Mouse (Mus musculus): ENCODE data around the gene Slc16a5.

The Slc16a5 gene

DNA sequence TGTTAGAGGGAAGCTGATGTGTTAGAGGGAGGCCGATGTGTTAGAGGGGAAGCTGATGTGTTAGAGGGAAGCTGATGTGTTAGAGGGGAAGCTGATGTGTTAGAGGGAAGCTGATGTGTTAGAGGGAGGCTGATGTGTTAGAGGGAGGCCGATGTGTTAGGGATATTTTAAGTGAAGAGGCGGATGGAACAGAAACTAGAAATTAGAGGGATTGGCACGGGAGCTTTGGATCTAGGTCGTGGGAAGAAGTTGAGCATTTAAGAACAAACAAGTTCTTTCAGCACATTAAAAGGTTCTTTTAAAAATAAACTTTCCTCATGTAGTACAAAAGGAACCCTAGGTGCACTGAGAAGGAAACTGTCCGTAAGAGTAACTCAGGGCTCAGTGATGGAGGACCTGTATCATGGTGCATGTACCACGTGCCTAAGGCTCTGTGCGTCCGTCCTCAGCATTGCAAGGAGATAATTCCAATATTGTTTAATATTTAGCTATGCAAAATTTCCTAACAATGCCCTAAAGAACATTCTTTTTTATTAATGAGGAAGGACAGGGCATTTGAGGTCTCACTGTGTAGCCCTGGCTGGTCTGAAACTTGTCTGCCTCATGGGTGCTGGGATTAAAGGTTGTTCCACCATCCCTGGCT lies 16.1 kb downstream of the Slc16a5 start:
- WGBS = 43% methylated on average over 9 of the region's 9 CpGs

DNA sequence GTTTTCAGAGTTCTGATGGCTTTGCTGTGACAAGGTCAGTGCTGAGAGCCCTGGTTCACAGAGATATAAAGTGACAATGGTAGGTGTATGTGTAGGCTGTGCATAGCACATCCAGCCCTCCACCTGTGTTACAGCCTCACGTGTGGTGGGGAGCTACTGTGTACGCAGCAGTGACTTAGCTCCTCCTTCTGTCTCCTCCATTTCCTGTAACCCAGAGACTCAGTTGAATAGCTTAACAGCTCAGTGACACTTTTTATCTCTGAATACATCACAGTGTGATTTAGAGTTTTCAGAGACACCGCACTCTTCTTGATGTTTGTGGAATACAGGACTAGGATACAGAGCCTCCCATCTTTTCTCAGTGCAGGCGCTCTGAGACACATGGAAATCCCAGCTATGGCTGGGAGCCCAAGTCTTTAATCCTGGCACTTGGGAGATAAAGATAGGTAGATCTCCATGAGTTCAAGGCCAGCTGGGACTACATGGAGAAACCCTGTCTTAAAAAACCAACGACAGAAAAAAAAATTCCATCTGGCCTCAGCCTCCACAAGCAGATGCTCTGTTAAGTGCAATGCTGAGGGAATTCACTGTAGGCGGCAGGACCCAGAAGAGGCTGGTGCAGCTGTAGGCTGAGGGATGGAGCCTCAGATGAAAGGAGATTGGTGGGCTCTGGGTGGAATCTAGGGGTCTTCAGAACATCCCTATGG lies 19.4 kb downstream of the Slc16a5 start:
- 46% methylated on average over 6 of the region's 6 CpGs for WGBS

DNA sequence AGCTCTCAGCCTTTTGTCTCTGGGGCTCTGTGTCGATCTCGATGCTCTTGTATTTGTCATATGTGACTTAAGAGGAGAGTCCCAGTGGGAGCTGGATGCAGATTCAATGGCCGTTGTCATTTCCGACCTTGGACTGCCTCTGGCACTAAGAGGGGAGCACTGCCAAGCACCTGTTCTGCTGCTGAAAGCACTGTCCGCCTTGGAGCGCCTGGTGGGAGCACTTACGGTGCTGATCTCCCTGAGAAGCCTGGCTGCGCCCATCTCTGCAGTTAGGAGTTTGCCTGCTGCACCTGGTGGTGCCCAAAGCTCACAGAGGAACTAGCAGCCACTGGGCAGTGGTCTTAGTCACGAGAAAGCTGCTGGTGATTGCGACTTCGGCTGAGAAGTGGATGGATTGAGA lies 21.0 kb downstream of the Slc16a5 start:
- 68% methylated on average over 11 of the region's 11 CpGs for WGBS

DNA sequence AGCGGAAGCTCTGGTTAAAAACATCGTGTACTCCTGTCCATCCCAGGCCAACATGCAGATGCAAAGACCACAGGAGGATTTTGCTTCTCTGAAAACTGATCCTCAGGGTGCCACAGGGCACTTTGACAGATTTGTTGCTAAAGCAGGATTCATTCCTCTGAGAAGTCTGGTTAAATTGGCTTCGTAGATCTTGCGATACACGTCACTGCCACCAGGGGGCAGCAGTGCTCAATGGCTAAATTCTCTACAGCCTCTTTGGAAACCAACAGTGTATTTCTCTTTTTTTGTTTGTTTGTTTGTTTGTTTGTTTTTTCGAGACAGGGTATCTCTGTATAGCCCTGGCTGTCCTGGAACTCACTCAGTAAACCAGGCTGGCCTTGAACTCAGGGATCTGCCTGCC lies 21.5 kb downstream of the Slc16a5 start:
- 18% methylated on average over 6 of the region's 6 CpGs for WGBS

DNA sequence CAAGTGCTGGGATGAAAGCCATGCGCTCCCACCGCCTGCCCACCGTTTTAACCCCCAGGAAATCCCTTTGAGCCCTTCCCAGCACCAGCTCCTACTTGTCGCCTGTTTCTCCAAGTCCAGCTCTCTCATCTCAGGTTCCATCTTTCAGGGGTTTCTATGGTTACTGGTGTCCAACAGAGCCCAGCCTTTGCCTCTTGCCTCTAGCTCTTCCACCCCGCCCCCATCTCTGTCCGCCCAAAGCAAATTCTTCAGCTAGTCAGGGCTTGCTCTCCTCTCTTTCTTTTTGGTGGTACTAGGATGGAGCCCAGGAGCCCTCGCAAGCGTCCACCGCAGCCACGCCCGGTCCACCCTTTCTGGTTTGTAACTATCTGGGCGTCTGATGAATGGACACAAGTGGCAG lies 22.9 kb downstream of the Slc16a5 start:
- WGBS = 59% methylated on average over 12 of the region's 12 CpGs

DNA sequence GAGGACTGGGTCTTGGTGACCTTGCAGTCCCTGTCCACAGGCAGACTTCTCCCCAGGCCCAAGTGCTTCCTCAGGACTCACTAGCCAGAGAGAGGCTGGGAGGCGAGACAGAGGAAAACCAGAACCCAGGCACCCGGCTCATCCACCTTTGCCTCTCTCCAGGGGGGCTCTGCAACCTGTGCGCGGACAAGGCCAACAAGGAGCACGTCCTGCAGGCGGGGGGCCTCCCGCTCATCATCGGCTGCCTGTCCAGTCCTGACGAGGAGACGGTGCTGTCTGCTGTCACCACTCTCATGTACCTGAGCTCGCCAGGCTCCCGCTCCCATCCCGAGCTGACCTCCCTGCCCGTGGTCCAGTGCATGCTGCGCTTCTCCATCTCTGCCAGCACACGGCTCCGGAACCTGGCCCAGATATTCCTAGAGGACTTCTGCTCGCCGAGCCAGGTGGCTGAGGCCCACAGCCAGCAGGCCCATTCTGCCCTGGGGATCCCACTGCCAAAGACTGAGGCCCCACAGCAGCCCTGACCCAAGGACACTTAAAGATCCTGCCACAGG lies 26.4 kb downstream of the Slc16a5 start:
- 84% methylated on average over 19 of the region's 19 CpGs for WGBS

DNA sequence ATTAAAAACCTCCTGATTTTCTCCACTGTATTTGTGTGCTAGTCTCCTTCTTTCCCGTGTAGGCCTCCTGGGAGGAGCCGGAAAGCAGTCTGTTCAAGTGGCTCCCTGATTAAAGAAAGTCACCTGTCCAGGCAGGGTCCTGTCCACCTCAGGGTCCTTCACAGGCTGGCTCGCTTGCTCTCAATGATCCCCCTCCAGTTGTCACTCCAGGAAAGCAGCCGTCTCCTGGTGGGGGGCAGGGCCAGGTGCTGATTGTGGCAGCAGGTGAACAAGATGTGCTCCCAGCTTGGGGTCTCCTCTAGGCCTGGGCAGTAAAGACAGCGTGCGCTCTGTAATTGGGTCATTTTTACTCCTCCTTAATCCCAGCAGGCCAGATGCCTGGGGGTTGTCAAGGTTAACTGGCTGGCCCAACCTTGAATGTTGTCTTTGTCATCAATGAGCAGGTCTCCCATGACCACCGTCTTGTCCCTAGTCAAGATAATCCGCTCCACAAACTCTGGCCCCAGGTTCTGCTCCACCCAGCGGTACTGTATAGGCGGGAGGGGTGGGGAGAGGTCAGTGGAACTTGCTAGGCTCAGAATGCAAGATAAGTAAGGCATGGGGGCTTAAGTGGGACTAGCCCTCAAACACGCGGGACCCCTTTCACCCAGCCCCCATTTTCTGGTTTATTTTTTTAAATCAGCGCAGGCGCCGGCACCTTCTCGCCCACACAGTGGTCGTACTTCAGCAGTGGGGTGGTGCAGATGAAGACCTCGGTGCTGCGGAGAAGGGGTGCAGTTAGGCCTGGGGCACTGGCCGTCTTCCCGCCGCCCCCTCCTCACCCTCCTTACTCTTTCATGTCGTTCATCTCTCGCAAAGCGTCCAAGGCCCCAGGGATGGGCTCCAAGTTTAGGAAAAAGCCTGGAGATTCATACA lies 28.4 kb downstream of the Slc16a5 start:
- WGBS = 23% methylated on average over 25 of the region's 25 CpGs

DNA sequence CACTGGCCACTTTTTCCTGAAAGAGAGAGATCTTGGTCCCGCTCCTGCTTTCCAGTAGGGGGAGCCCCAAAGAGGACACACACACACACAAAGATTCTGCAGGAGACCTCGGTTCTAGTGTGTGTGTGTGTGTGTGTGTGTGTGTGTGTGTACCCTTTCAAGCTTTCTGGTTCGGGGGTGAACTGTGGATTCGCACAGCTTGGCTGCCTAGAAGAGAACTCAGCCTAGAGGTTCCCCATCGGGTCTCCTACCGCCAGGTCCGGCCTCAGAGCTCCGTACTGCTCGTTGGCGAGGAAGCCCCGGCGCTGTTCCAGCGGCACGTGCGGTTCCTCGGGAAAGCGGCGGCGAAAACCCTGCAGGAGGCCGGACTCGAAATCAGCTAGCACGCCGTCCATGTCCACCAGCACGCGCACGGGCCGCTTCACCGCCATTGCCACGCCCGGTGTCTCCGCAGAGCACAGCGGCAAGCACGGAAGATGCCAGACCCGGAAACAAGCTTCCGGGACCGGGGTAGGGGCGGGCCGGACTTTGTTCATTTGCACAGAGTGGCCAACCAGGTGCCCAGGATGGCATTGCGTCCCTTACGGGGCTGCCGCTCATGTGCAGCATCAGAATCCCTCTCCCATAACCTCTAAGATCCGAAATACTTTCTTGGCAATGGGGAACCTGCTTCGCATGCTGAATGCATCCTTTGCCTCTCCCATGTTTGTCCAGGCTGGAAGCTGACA lies 29.2 kb downstream of the Slc16a5 start, which contains the start of gene Nt5c:
Gene Nt5c, minus strand, starts transcription at position 507 of the 728 bp plus-strand sequence.
- 1% methylated on average over 43 of the region's 43 CpGs for WGBS

DNA sequence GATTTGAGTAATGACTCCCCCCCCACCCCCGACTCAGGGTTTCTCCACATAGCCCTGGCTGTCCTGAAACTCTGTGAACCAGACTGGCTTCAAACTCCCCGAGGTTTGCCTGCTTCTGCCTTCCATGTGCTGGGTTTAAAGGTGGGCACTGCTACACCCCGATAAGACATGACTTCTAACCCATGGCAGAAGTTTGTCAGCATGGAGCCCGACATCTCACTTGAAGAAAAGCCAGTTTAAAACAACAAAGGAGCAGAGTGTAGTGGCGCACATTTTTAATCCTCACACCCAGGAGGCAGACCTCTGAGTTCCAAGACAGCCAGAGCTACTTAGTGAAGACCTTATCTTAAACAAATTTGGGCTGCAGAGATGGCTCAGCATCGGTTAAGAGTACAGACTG lies 30.1 kb downstream of the Slc16a5 start:
- WGBS = 30% methylated on average over 6 of the region's 6 CpGs

DNA sequence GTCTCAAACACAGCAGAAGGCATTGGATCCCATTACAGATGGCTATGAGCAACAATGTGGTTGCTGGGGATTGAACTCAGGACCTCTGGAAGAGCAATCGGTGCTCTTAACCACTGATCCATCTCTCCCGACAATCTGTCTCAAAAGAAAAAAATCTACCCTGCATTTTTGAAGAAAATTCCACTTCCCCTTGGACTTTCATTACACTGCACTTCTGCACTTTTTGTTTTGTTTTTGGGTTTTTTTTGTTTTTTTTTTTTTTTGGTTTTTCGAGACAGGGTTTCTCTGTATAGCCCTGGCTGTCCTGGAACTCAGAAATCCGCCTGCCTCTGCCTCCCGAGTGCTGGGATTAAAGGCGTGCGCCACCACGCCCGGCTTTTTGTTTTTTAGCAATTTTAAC lies 34.3 kb downstream of the Slc16a5 start:
- WGBS = 86% methylated on average over 9 of the region's 9 CpGs

DNA sequence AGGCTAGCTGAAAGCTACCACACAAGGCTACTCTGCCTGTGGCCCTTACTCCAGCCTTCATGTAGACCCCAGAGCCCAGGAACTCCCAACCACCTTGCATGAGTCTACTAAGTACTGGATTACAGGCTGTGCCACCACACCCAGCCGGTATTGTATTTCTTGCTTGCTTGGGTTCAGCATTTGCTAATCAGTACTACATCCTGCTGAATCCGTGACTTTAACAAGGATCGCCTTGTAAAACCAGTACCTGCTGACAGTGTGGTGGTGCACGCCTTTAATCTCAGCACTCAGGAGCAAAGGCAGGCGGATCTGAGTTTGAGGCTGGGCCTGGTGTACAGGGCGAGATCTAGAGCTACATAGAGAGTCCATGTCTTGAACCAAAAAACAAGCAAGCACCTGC lies 40.4 kb downstream of the Slc16a5 start:
- WGBS = 96% methylated on average over 6 of the region's 6 CpGs

DNA sequence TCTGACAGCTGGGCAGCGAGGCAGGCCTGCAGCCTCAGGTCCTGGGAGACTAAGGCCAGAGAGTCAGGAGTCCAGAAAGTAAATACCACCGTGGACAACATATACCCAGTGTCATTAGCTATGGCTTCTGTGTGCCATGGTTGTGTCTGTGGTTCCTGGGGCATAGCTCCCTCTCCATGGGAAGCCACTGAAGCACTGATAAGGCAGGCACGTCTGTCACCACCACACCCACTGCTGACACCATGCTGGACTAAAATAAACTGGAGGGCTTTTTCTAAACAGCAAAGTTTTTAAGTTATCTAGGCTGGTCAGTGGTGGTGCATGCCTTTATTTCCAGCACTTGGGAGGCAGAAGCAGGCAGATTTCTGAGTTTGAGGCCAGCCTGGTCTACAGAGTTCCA lies 44.3 kb downstream of the Slc16a5 start:
- WGBS = 68% methylated on average over 3 of the region's 3 CpGs

DNA sequence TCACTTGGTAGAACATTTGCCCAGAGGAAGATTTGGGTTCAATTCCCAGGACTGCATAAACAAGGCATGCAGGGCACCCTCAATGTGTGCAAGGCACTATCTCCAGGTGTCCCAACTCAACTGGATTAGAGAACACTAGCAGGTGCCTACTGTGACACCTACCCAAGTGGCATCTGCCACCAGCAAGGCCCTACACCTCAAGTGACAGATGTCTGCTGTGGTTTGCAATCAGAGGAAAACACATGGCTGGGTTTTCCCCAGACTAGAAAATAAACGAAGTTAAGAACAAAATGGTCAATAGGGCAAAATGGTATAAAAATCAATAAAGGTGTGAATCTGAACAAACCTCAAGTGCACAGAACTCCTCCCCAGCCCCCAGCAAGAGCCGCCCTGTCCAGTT lies 45.8 kb downstream of the Slc16a5 start:
- WGBS = 83% methylated on average over 2 of the region's 2 CpGs

DNA sequence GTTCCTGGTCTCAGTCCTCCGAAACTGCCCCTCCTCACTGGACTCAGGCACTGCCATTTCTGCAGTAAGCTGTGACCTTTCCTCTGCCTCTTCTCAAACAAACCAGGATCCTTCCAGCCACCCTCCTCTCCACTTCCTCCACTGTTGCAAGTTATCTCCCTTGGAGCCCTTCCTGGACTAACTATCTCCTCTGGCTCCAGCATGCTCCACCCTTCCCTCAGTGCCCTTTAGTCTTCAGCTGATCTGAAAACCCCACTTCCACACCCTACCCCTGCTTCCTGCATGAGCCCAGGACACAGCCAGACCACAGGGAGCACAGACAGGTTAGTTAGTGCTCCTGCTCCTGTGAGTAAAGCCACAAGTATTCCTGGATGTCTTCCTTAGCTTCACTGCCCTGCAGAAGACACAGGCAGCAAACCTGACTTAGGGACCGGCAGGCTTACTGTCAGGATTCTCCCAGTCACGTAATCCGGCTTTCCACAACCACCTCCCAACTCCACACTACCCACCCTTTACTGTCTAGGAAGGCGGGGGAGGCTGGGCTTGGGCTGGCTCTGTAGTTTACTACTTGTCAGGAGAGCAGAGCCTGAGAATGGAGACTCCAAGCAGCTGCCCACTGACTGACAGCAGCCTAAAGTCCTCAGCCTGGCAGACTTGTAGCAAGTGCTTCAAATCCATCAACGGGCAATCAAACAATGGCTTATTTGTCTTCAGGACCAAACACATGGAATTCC lies 47.7 kb downstream of the Slc16a5 start:
- WGBS = 32% methylated on average over 6 of the region's 6 CpGs

DNA sequence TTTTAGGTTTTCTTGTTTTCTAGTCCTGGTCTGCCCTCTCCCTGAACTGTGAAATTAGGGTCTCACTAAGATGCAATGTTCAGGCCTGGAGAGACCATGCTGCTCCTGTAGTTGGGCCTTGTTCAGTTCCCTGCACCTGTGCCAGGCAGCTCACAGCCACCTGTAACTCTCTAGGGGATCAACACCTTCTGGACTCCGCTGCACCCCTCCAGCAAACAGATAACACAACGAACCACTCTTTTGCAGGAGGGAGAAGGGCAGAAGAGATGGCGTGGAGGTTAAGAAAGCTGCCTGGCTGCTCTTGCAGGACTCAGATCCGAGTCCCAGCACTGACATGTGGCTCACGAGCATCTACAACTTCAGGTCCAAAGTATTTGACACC lies 48.2 kb downstream of the Slc16a5 start:
- 67% methylated on average over 5 of the region's 5 CpGs for WGBS

DNA sequence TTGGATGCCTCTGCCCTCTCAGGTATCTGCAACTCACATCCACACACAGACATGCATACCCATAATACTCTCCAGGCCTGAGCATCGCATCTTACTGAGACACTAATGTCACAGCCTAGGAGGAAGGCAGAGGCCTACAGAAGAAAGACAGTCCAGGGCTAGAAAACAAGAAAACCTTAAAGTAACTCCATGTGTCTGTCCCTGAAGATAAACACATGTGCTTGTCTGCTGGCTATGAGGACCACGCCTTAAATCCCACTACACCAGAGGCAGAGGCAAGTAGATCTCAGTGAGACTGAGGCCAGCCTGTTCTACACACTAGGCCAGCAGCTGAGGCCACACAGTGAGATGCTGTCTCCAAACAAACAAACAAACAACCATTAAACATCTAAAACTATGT lies 48.8 kb downstream of the Slc16a5 start:
- 74% methylated on average over 2 of the region's 2 CpGs for WGBS

DNA sequence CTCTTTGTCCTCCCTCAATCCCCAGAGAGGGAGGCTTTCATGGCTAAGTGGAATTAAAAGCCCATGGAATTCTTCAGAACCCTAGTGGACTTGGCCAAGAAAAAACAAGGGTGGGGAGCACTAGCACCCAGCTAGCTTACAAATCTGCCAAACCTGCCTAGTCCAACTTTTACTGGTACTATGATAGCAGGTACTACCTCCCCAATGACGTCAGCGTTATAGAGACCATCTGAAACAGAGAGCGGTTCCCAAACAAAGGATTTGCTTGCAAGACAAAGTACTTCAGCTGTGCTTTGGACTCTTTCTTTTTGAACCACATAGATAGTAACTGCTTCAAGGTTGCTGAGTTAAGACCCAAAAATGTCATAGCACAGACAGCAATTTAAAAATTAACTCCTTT lies 49.7 kb downstream of the Slc16a5 start:
- WGBS = 29% methylated on average over 3 of the region's 3 CpGs

DNA sequence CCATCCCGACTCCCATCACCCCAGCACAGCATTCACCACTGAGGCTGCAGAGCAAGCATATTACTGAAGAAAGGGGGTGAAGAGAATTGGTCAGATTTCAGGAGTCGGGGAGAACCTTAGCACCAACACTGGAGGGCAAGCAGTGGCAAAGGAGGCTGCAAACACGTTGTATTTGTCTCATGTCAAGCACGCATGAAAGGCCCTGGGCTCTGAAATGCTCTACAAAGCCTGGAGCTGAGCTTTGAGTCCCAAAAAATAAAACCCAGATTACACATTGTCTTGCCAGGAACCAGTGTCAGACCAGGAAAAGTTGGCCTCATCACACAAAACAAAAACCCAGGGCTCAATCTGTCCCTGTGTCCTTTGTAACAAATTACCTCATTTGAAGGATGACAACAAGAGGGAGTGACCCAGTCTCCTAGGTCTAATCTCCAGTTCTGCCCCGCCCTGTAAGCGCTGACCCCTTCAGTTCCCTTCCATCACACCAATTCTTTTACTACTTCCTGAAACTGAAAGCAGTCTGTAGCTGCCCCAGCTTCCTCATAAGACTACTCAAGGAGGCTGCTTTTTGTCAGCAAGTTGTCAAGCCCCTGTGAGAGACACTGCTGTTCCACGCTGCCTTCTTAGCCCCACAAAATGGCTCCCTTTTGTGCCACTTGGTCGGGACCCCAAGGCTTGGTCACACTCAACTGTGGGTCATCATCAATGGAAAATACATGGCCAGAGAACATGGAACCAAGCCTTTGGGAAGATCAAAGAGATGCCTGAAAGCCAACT lies 50.3 kb downstream of the Slc16a5 start:
- WGBS = 25% methylated on average over 8 of the region's 8 CpGs

DNA sequence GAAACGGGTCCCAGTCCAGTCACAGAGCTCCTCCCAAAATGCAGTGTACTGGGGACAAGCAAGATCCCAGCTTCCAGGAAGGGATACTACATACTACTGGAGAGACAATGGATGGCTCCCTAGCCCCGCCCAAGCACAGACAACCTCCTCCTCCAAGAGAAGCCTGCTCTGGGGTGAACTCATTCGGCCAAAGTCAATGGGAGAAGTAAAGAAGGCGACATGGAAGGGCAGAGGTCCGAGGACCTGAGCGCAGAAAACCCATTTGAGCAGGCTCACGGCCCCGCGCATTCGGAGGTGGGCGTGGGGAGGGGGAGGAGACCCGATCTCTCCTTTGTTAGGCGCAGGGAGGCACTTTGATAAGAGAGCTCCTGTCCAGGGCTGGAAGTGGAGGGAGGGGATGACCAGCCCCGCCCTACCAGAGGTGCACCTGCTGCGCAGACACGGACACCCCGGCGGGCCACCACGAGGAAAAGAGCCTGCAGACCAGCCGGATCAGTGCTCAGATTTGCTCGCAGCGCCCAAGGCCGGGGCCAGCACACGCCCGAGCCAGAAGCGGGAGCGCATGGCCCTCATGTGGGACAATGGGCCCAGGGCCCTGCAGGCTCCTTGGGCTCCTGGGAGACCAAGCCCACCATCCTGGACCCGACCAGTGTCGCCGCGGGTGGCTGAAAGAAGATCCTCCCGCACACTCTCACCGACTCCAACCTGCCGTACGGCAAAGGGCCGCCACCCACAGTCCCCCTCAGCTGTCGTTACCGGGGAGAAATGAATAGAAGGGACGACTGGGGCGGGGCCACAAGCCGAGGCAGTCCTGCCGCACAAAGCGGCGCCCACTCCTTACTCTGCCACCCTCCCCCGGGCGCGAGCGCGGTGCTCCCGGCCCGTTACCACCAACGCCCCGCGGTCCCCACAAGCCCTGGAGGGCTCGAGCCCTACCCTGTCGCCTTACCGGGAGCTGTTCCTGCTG lies 51.3 kb downstream of the Slc16a5 start:
- under 1% methylated on average over 57 of the region's 57 CpGs for WGBS
